Mouse (Mus musculus): Measurements from ENCODE around the gene Pcnx2. TPM values are rescaled to one million over a fixed set of nuclear protein-coding genes. Genes with fewer than 3 reads are reported as not detected.

The Pcnx2 gene
- total and polyA plus RNA-seq, 3 experiments: not detected

DNA sequence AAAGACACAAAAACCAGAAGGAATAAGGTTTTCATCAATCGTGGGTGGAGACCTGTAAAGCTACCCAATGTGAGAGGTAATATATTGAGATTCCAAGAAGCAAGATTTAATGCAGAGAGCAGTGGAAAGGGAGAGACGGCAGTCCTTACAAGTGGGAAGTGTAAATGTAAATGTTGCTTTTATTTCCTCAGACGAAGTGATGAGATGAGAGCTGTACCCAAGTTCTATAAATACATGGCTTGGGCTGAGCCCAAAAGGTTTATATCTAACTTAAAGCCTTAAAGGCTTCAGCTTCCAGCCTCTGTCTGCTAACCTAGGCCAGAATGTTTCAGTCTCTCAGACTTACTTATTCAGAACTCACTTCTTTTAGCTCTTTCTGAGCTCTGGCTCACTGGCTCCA lies 8.2 kb downstream of the Pcnx2 start:
- in situ Hi-C loops (cut with MboI; ENCODE audit: low pct_ligation_motif_present, low pct_unique_long_range_greater_than_20kb, low sequenced_read_pairs): no loop called here
- H3K4me1 ChIP-seq (ENCODE audit: control insufficient read depth in 1 of 2, insufficient read depth in 2 of 2): no peaks in the 10 kb centered on the region
- H3K36me3 ChIP-seq (replicated peaks in 1 of 2; ENCODE audit: control insufficient read depth in 1 of 2, insufficient read depth in 1 of 2, low read length in 1 of 2): no peaks in the 10 kb centered on the region
- H3K9me3 ChIP-seq (replicated peaks; ENCODE audit: low read length): peaks cover 5% of the 10 kb centered on the region
- peaks cover 46% of the 10 kb centered on the region for H3K27me3 ChIP-seq (replicated peaks)
- no peak for TF ChIP-seq MXI1 (IDR thresholded peaks at IDR 0.05; ENCODE audit: low read depth, low read length)
- no peak for TF ChIP-seq KAT2A (IDR thresholded peaks at IDR 0.05; ENCODE audit: insufficient replicate concordance, low read length)
- TF ChIP-seq CTCF (conservative IDR thresholded peaks at IDR 0.05 in 1 of 2, IDR thresholded peaks at IDR 0.05 in 1 of 2; ENCODE audit: low read depth in 2 of 2, low read length in 2 of 2): no peak
- TF ChIP-seq ZMIZ1 (IDR thresholded peaks at IDR 0.05; ENCODE audit: low read depth, low read length): no peak
- no peak for TF ChIP-seq MEF2A (IDR thresholded peaks at IDR 0.05; ENCODE audit: borderline replicate concordance, low read depth, low read length)
- TF ChIP-seq MYC (IDR thresholded peaks at IDR 0.05; ENCODE audit: low read depth, low read length): no peak
- TF ChIP-seq MAZ (IDR thresholded peaks at IDR 0.05; ENCODE audit: low read depth, low read length): no peak
- DNase-seq (ENCODE audit: extremely low read depth): no peak
- H3K79me2 ChIP-seq (replicated peaks; ENCODE audit: control insufficient read depth, extremely low read depth, insufficient read depth, poor library complexity, severe bottlenecking): no peaks in the 10 kb centered on the region
- no peak overlapping the region for H3K9ac ChIP-seq (ENCODE audit: insufficient read depth, low read depth)
- dilution Hi-C loops (cut with MboI; ENCODE audit: extremely low pct_ligation_motif_present, extremely low pct_unique_long_range_greater_than_20kb, low sequenced_read_pairs): no loop called here
- no peak overlapping the region for H3K4me2 ChIP-seq (ENCODE audit: insufficient read depth, low read depth, poor library complexity, severe bottlenecking)
- H3K27ac ChIP-seq (ENCODE audit: insufficient read depth, low read depth): no peak overlapping the region
- no peak overlapping the region for H3K4me3 ChIP-seq (replicated peaks in 1 of 3; ENCODE audit: low read depth in 2 of 3, low read length in 2 of 3, poor library complexity in 1 of 3)

DNA sequence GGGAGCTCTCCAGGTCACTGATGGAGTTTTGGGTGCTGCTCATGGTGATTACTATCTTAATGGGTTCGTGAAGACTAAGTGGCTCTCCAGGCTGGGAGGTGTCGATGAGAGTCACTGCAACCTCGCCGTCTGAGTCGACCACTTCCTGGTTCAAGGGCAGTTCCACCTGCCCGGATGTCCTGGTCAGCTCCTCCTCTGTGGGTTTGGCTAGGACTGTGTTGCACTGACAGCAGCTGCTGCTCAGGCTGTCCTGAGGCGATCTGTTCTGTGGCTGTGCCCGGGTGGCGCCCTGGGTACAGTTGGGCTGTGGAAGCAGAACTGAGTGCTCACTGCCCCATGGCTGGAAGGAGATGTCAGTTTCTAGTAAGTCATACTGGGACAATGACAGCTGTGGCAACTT lies 10.6 kb downstream of the Pcnx2 start:
- in situ Hi-C loops (cut with MboI; ENCODE audit: low pct_ligation_motif_present, low pct_unique_long_range_greater_than_20kb, low sequenced_read_pairs): no loop called here

DNA sequence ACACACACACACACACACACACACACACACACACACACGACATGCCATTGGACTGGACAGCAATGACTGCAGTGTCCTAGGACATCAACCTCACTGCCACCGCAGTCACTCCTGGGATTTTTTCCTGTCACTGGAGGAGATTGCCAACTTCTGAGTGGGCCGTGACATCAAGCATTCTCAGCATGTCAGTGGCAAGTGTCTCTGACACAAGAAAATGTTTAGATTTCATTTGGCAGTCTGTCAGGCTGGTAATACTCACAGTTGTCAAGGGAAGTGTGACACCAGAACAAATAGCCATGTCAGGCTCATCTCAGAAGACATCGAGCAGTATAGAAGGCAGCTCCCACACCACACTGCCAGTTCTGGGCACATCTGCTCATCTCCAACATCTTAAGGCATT lies 17.7 kb downstream of the Pcnx2 start:
- H3K4me1 ChIP-seq (ENCODE audit: control insufficient read depth in 1 of 2, insufficient read depth in 2 of 2): peaks cover 0 to 4% of the 10 kb centered on the region in 2 experiments; a peak in 2 of 4 replicates
- no peak for DNase-seq (ENCODE audit: extremely low read depth)
- H3K36me3 ChIP-seq (replicated peaks in 1 of 2; ENCODE audit: control insufficient read depth in 1 of 2, insufficient read depth in 1 of 2, low read length in 1 of 2): no peaks in the 10 kb centered on the region
- no peak overlapping the region for H3K9ac ChIP-seq (ENCODE audit: insufficient read depth, low read depth)
- H3K4me3 ChIP-seq (replicated peaks in 1 of 3; ENCODE audit: low read depth in 2 of 3, low read length in 2 of 3, poor library complexity in 1 of 3): no peak overlapping the region
- peaks cover 19% of the 10 kb centered on the region for H3K27me3 ChIP-seq (replicated peaks)
- in situ Hi-C loops (cut with MboI; ENCODE audit: low pct_ligation_motif_present, low pct_unique_long_range_greater_than_20kb, low sequenced_read_pairs): no loop called here
- TF ChIP-seq TCF12 (IDR thresholded peaks at IDR 0.05; ENCODE audit: low read depth, low read length): no peak
- TF ChIP-seq JUND (conservative IDR thresholded peaks at IDR 0.05; ENCODE audit: low read depth, low read length): no peak
- peaks cover 9% of the 10 kb centered on the region for H3K9me3 ChIP-seq (replicated peaks; ENCODE audit: low read length)
- dilution Hi-C loops (cut with MboI; ENCODE audit: extremely low pct_ligation_motif_present, extremely low pct_unique_long_range_greater_than_20kb, low sequenced_read_pairs): no loop called here
- no peak overlapping the region for H3K27ac ChIP-seq (ENCODE audit: insufficient read depth, low read depth)
- H3K79me2 ChIP-seq (replicated peaks; ENCODE audit: control insufficient read depth, extremely low read depth, insufficient read depth, poor library complexity, severe bottlenecking): no peaks in the 10 kb centered on the region
- H3K4me2 ChIP-seq (ENCODE audit: insufficient read depth, low read depth, poor library complexity, severe bottlenecking): no peak overlapping the region

More for the DNA sequence above, 10.6 kb downstream of the Pcnx2 start:
- peaks cover 44% of the 10 kb centered on the region for H3K27me3 ChIP-seq (replicated peaks)
- H3K4me3 ChIP-seq (replicated peaks in 1 of 3; ENCODE audit: low read depth in 2 of 3, low read length in 2 of 3, poor library complexity in 1 of 3): no peak overlapping the region
- no peak for DNase-seq (ENCODE audit: extremely low read depth)
- peaks cover 13% of the 10 kb centered on the region for H3K9me3 ChIP-seq (replicated peaks; ENCODE audit: low read length)
- no peaks in the 10 kb centered on the region for H3K36me3 ChIP-seq (replicated peaks in 1 of 2; ENCODE audit: control insufficient read depth in 1 of 2, insufficient read depth in 1 of 2, low read length in 1 of 2)
- H3K27ac ChIP-seq (ENCODE audit: insufficient read depth, low read depth): no peak overlapping the region
- no peaks in the 10 kb centered on the region for H3K79me2 ChIP-seq (replicated peaks; ENCODE audit: control insufficient read depth, extremely low read depth, insufficient read depth, poor library complexity, severe bottlenecking)
- no peak overlapping the region for H3K4me2 ChIP-seq (ENCODE audit: insufficient read depth, low read depth, poor library complexity, severe bottlenecking)
- TF ChIP-seq ZMIZ1 (IDR thresholded peaks at IDR 0.05; ENCODE audit: low read depth, low read length) (no peak), JUN (IDR thresholded peaks at IDR 0.05; ENCODE audit: insufficient read depth, low read depth, low read length) (no peak), ZC3H11A (IDR thresholded peaks at IDR 0.05; ENCODE audit: low read depth, low read length) (no peak), GABPA (IDR thresholded peaks at IDR 0.05; ENCODE audit: insufficient replicate concordance, low read depth, low read length) (no peak), IRF4 (IDR thresholded peaks at IDR 0.05; ENCODE audit: low read depth, low read length) (no peak), ZKSCAN1 (IDR thresholded peaks at IDR 0.05; ENCODE audit: borderline replicate concordance, low read depth, low read length) (no peak), ZNF384 (IDR thresholded peaks at IDR 0.05; ENCODE audit: low read depth, low read length) (no peak)
- dilution Hi-C loops (cut with MboI; ENCODE audit: extremely low pct_ligation_motif_present, extremely low pct_unique_long_range_greater_than_20kb, low sequenced_read_pairs): no loop called here
- H3K4me1 ChIP-seq (ENCODE audit: control insufficient read depth in 1 of 2, insufficient read depth in 2 of 2): no peaks in the 10 kb centered on the region
- no peak overlapping the region for H3K9ac ChIP-seq (ENCODE audit: insufficient read depth, low read depth)
